Mouse (Mus musculus): ENCODE data around the gene Bod1l.

DNA sequence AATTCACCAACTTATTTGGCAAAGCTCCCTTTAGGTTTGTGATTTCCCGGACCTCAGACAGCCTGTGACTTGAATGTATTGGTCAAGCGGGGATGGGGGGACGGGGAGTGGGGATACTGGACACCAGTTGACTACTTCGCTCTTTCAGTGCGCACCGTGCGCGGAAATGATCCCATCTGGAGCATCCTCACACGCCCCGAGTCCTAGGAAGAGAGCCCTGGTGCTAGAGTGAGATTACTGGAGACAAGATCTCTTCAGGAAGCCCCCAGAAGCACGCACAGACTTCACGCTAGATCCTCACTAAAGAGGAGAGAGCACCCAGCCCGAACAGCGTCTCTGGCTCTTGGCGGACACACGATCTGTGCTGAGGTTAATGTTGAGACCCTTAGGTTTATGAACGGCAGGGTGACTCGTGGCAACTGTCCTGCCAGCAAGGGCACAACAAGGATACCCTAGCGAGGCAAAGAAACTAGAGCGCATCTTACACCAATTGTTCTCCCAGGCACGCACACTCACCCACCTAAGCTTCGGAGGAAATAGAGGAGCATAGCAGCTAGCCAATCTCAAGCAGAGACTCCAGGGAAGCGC lies 88.6 kb downstream of the Bod1l start:
- TF ChIP-seq EP300 (IDR thresholded peaks at IDR 0.05; ENCODE audit: low read depth), result no peak
- TF ChIP-seq CTCF (IDR thresholded peaks at IDR 0.05; ENCODE audit: low read depth), result no peak
